Mouse (Mus musculus): ENCODE data around the gene Tex9. TPM values are rescaled to one million over a fixed set of nuclear protein-coding genes. Genes with fewer than 3 reads are reported as not detected.
A peak's percentile ranks its signal among the peaks of the same experiment; 100 is the strongest.

Tex9 gene
- total RNA-seq, 2 experiments from 2014 or later, result 9.5 to 14.8 TPM

GRCm38 (mm10) chr9:72449367-72449766 is 42.6 kb downstream of the Tex9 start:
- intact Hi-C loops (cut with DNase I), result no loop called here
- DNase-seq (ENCODE audit: low spot score in 2 of 2), result no peak

GRCm38 (mm10) chr9:72448026-72448425 is 44.0 kb downstream of the Tex9 start:
- peak; percentile 27 to 32 for DNase-seq (ENCODE audit: low spot score in 2 of 2)
- intact Hi-C loops (cut with DNase I), result no loop called here

GRCm38 (mm10) chr9:72441927-72442715 is 49.9 kb downstream of the Tex9 start:
- DNase-seq (ENCODE audit: low spot score in 2 of 2), result no peak
- intact Hi-C loops (cut with DNase I), result no loop called here

- intact Hi-C loops (cut with DNase I), result no loop called here
- no peak for DNase-seq (ENCODE audit: low spot score in 2 of 2)
Measured at GRCm38 (mm10) chr9:72440948-72441926, 50.8 kb downstream of the Tex9 start.

- intact Hi-C loops (cut with DNase I), result no loop called here
- no peak for DNase-seq (ENCODE audit: low spot score in 2 of 2)
Measured at GRCm38 (mm10) chr9:72440358-72440757, 51.7 kb downstream of the Tex9 start.

- no peak for DNase-seq (ENCODE audit: low spot score in 2 of 2)
- intact Hi-C loops (cut with DNase I), result no loop called here
Measured at GRCm38 (mm10) chr9:72438749-72439148, 53.3 kb downstream of the Tex9 start.

- peak; percentile 89 to 90 for DNase-seq (ENCODE audit: low spot score in 2 of 2)
- intact Hi-C loops (cut with DNase I), result no loop called here
Measured at GRCm38 (mm10) chr9:72437822-72438701, 54.0 kb downstream of the Tex9 start, which contains the start of gene Mns1. Gene Mns1, plus strand, starts transcription at chr9:72438011.

- intact Hi-C loops (cut with DNase I), result no loop called here
- no peak for DNase-seq (ENCODE audit: low spot score in 2 of 2)
Measured at GRCm38 (mm10) chr9:72434876-72435275, 57.1 kb downstream of the Tex9 start.

GRCm38 (mm10) chr9:72427861-72428260 is 64.2 kb downstream of the Tex9 start:
- DNase-seq (ENCODE audit: low spot score in 2 of 2), result no peak
- intact Hi-C loops (cut with DNase I), result no loop called here

- intact Hi-C loops (cut with DNase I), result no loop called here
- DNase-seq (ENCODE audit: low spot score in 2 of 2), result no peak
Measured at GRCm38 (mm10) chr9:72425300-72425850, 66.6 kb downstream of the Tex9 start.

GRCm38 (mm10) chr9:72422753-72423152 is 69.3 kb downstream of the Tex9 start:
- DNase-seq (ENCODE audit: low spot score in 2 of 2), result no peak
- intact Hi-C loops (cut with DNase I), result no loop called here

GRCm38 (mm10) chr9:72422284-72422683 is 69.7 kb downstream of the Tex9 start:
- intact Hi-C loops (cut with DNase I), result no loop called here

GRCm38 (mm10) chr9:72420490-72420889 is 71.5 kb downstream of the Tex9 start:
- intact Hi-C loops (cut with DNase I), result no loop called here

More at GRCm38 (mm10) chr9:72422284-72422683, 69.7 kb downstream of the Tex9 start:
- no peak for DNase-seq (ENCODE audit: low spot score in 2 of 2)

GRCm38 (mm10) chr9:72418443-72418842 is 73.6 kb downstream of the Tex9 start:
- intact Hi-C loops (cut with DNase I), result no loop called here
- DNase-seq (ENCODE audit: low spot score in 2 of 2), result no peak

More at GRCm38 (mm10) chr9:72420490-72420889, 71.5 kb downstream of the Tex9 start:
- no peak for DNase-seq (ENCODE audit: low spot score in 2 of 2)

GRCm38 (mm10) chr9:72411746-72412145 is 80.3 kb downstream of the Tex9 start:
- no peak for DNase-seq (ENCODE audit: low spot score in 2 of 2)
- intact Hi-C loops (cut with DNase I), result no loop called here

- intact Hi-C loops (cut with DNase I), result loop anchor here (5.0 to 10.0 kb wide), 4 partner anchors 135 to 765 kb away; partner anchors contain the start of genes Tcf12 and Zfp280d
- no peak for DNase-seq (ENCODE audit: low spot score in 2 of 2)
Measured at GRCm38 (mm10) chr9:72409381-72410225, 82.4 kb downstream of the Tex9 start.

GRCm38 (mm10) chr9:72408131-72408586 is 83.9 kb downstream of the Tex9 start:
- intact Hi-C loops (cut with DNase I), result loop anchor here (5.0 to 10.0 kb wide), 4 partner anchors 133 to 763 kb away; partner anchors contain the start of genes Tcf12 and Zfp280d
- peak; percentile 72 to 77 for DNase-seq (ENCODE audit: low spot score in 2 of 2)

All from left cerebral cortex, postnatal 36 days (tissue).